Mouse (Mus musculus): ENCODE measurements around the gene Inpp5b. TPM values are rescaled to one million over a fixed set of nuclear protein-coding genes. Genes with fewer than 3 reads are reported as not detected.

Inpp5b gene
- total RNA-seq, 2 experiments from 2014 or later, result 12.5 to 13.6 TPM

DNA sequence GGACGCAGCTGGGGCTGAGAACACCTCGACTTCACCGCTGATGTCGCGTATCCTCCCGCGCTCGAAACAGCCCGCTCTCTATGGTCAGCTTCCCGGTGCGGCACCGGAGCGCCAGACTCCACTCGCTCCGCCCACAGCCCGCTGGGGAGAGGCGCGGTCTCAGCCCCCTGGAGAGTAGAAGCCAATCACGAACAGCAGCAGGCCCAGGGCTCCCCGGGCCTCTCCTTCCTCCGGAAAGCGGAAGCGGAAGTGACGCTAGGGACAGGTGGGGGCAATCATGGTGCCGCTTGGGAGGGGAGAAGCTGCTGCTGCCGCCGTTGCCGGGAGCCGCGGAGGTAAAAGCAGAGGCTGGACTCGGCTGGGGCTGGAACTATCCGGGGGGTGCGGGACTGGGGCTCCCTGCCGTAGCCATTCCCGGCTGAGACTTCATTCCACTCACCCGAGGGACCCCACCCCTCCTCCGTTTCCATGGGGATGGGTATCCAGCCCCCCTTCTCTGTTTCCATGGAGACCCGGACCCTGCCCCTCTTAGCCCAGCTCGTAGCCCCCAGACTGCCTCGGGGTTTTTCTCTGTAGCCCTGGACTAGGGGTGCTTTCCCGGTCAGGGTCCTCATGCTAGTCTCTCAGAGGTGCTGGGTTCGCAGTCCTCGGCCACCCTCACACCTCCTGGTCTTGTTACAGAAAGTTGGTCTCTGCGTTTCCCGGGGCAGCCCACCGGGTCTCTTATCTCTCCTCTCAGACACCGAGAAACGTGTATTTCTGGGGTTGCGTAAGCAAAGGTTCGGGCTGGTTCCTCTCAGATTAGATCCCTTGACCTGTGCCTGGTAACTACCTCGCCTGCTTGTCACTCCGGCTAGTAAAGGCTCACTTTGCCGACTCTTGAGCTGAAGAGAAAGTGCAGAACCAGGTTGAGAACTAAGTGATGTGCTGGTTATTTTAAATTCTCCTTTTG, 60.9 kb downstream of the Inpp5b start:
- intact Hi-C loops (cut with DNase I), result loop anchor here (1.0 to 10.0 kb wide), 4 partner anchors 45 to 132 kb away; partner anchors contain the start of genes 9930104L06Rik and Cdca8
- peak; percentile 96 to 99 for DNase-seq

- intact Hi-C loops (cut with DNase I), result loop anchor here (5.0 to 10.0 kb wide), 3 partner anchors 51 to 131 kb away; partner anchors contain the start of genes 9930104L06Rik and Cdca8
- no peak for DNase-seq
Measured at GRCm38 (mm10) chr4:124803406-124803805, 61.8 kb downstream of the Inpp5b start.

- DNase-seq, result peak in 1 of 2 experiments; percentile 3
- intact Hi-C loops (cut with DNase I), result loop anchor here (10.0 kb wide), 1 partner anchor 126 kb away; the partner anchor contains the start of genes 9930104L06Rik and Cdca8
Measured at GRCm38 (mm10) chr4:124808511-124808910, 66.9 kb downstream of the Inpp5b start.

GRCm38 (mm10) chr4:124809136-124809883, 67.7 kb downstream of the Inpp5b start:
- intact Hi-C loops (cut with DNase I), result loop anchor here (10.0 kb wide), 1 partner anchor 125 kb away; the partner anchor contains the start of genes 9930104L06Rik and Cdca8
- no peak for DNase-seq

DNA sequence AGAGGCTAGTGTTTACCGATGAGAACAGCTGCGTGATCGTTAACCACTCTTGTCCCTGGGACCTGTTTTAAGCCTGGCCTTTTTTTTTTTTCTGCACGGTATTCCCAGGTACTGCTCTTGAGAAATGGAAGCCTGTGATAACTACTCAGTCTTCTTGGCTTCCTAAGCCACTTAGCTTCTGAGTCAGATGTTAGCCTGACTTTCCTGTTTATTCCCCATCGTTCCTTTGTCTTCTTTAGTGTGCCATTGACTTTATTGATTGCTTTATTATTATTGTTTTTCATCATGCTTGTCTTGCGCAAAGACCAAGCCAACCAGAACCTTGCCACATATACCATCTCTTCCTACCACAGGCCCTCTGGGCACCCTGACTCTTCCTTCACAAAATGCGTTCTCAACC, 68.4 kb downstream of the Inpp5b start:
- no peak for DNase-seq
- intact Hi-C loops (cut with DNase I), result no loop called here

DNA sequence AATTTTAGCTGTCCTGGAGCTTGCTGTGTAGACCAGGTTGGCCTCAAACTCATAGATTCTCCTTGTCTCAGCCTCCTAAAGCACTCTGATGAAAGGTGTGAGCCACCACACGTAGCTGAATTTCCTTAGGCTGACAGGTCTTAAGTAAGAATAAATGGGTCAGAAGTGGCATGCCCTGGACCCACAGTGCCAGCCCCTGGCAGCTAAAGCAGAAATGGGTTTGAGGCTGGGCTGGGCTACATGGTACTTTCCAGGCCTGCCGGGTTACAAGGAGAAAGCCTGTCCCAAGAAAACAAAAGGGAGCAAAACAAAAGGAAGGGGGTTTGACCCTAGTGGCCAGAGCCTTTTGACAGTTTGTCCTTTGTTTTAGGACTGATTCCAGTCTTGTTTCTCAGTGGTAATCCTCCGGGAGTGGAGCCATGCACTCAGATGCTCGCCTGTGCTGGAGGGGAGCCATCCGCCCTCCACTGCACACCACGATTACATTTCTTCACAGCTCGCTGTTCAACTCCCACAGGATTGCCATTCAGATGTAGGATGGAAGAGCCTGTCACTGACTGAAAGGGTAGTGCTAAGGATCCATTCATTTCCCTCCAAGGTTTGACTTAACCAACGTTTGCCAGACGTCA, 69.8 kb downstream of the Inpp5b start:
- intact Hi-C loops (cut with DNase I), result no loop called here
- peak in 1 of 2 experiments; percentile 5 for DNase-seq

- intact Hi-C loops (cut with DNase I), result no loop called here
- peak in 1 of 2 experiments; percentile 25 for DNase-seq
Measured at GRCm38 (mm10) chr4:124815901-124816300, 74.3 kb downstream of the Inpp5b start.

DNA sequence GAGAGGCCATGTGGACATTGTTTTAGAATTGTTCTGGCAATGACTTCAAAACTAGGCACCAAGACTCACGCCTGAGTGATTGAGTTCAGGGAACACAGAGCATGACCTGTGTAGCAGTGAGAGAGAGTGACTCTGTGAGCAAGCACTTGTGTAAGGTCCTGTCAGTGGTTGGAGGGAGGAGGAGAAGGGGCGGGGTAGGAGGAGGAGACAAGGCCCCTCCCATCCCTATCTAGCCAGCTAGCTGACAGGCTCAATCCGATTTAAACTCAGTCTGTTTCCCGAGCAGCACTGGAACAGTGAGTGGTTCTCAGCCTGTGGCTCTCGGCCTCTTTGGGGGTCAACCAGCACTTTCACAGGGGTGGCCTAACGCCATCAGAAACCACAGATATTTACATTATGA, 76.2 kb downstream of the Inpp5b start:
- DNase-seq, result peak; percentile 34 to 57
- intact Hi-C loops (cut with DNase I), result no loop called here

DNA sequence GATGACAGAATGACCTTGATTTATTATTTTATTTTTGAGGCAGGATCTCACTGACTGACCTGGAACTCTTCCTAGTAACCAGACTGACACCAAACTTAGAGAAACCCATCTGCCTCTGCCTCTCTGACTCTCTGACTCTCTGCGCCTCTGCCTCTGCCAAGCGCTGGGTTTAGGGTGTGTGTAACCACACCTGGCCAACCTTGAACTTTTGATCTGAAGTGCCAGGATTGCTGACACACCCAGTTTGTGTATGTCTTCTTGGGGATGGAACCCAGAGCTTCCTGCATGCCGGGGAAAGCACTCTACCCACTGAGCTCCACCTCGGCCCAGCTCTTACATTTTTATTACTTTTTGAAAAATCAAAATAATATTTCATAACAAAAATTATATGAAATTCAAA, 77.2 kb downstream of the Inpp5b start:
- no peak for DNase-seq
- intact Hi-C loops (cut with DNase I), result no loop called here

- intact Hi-C loops (cut with DNase I), result no loop called here
- no peak for DNase-seq
Measured at GRCm38 (mm10) chr4:124824967-124825366, 83.3 kb downstream of the Inpp5b start.

DNA sequence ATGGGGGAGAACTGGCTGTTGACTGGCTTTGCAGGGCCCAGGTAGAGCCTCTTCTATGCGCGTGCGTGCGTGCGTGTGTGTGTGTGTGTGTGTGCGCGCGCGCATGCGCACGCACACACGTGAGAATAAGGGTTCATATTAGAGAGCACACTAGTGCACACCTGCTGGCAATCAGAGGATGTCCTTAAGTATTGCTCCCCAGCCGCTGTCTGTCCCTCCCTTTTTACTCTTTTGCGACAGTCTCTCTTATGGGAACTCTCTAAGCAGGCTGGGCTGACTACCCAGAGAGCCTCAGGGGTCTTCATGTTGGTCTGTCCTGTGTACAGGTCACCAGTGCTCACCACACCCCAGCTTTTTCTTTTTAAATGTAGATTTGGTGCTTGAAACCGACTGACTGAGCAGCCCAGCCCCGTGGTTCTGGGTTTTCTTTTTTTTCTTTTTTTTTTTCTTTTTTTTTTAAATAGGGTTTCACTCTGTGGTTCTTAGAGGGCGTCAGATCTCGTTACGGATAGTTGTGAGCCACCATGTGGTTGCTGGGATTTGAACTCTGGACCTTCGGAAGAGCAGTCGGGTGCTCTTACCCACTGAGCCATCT, 83.8 kb downstream of the Inpp5b start:
- no peak for DNase-seq
- intact Hi-C loops (cut with DNase I), result no loop called here

- DNase-seq, result no peak
- intact Hi-C loops (cut with DNase I), result no loop called here
Measured at GRCm38 (mm10) chr4:124829671-124830070, 88.0 kb downstream of the Inpp5b start.

DNA sequence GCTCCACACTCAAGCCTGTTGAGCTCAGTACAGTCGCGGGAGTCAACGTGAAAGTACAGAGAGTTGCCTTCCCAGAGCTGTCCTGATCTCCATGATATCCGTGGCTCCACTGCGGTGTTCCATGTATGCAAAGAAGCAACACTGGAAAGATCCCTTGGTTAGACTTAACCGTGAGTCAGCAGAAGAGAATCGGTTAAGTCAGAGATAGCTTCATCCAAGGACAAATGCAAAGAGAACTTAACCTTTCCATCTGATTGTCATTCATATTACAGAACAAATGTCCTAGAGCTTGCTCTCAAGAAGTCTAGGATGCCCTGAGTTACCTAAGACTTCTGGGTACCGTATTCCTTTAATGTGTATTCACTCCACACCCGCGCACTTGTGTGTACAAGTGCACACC, 91.1 kb downstream of the Inpp5b start:
- DNase-seq, result no peak
- intact Hi-C loops (cut with DNase I), result no loop called here

DNA sequence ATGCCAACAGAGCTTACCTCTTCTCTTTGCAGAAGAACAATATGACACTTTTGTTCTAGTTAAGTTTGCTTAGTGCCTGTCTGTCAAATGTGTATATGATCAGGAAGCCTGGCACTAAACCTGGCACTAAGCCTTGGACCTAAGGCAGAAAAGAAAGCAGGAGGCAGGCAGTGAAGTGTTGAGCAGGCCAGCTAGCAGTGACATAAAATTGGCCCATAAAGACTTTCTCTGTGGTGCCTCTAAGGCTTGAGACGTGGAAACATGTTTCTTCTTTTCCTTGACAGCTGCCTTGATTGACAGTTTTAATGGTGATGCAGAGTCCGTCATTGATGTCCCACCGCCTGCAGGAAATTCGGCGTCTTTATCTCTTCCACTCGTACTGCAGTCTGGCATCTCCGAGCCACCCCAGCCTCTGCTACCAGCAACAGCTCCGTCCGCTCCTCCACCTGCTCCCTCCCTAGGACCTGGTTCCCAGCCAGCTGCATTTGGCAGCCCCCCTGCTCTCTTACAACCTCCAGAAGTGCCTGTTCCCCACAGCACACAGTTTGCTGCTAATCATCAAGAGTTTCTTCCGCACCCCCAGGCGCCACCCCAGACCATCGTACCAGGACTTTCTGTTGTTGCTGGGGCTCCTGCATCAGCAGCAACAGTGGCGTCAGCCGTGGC, 96.5 kb downstream of the Inpp5b start:
- intact Hi-C loops (cut with DNase I), result no loop called here

DNA sequence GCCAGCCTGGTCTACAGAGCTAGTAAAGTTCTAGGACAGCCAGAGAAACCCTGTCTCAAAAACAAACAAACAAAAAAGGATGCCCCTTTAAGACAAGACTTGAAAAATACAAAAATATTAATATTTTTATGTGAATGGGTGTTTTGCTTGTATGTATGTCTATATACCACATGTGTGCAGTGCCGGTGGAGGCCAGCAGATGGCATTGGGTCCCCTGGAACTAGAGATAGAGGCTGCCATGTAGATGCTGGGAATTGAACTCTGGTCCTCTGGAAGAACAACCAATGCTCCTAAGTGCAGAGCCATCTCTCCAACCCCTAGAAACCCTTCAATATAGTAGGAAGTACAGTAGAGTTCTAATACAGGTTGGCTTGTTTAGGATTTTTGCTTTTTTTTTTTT, 99.3 kb downstream of the Inpp5b start:
- intact Hi-C loops (cut with DNase I), result no loop called here
- no peak for DNase-seq

More for the DNA sequence above, 96.5 kb downstream of the Inpp5b start:
- DNase-seq, result no peak

- intact Hi-C loops (cut with DNase I), result no loop called here
- peak; percentile 19 to 46 for DNase-seq
Measured at GRCm38 (mm10) chr4:124843493-124843892, 101.8 kb downstream of the Inpp5b start.

GRCm38 (mm10) chr4:124847573-124847972, 105.9 kb downstream of the Inpp5b start:
- intact Hi-C loops (cut with DNase I), result loop anchor here (1.0 to 5.0 kb wide), 2 partner anchors 45 to 135 kb away; partner anchors contain the start of genes Mtf1 and Sf3a3
- DNase-seq, result peak; percentile 79 to 87

DNA sequence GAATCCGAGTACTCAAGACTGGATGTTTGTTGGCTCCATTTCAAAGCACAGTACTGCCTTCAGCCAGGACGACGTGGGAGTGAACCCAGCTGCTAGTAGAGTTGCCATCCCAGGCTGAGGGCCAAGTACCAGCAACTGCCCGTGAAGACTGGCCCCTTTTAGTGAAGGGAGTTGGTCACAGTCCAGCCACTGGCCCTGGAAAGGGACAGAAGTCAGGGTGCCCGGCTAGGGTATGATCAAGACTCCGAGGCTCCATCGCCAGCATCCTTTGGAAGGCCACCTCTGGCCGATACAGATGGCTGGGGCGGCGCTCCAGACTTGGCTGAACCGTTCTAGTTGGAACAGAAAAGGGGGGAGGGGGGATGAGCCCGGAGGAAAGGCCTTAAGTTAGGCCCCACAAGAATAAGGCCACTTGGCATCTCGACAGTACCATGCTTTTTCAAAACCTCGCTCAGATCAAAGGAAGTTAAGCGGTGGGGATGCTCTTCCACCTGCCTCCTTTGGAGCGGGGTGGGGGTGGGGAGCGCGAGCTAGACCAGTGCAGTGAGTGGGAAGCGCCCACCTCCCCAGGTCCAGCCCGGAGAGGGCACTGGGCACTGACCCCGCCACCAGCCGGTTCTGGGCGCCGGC, 108.1 kb downstream of the Inpp5b start:
- DNase-seq, result peak; percentile 42 to 49
- intact Hi-C loops (cut with DNase I), result loop anchor here (5.0 to 10.0 kb wide), 3 partner anchors 88 to 215 kb away; partner anchors contain the start of genes 9930104L06Rik, Cdca8, Dnali1 and Sf3a3
